Mouse (Mus musculus): ENCODE data around the gene E330021D16Rik. TPM values are rescaled to one million over a fixed set of nuclear protein-coding genes. Genes with fewer than 3 reads are reported as not detected.
"Not testable (repeated sequence)": the region's sequence is repeated elsewhere in the genome, so short reads cannot be mapped to it uniquely, and the experiment has no call there.

E330021D16Rik gene
- polyA plus RNA-seq, 1 experiment from 2014 or later: not detected

DNA sequence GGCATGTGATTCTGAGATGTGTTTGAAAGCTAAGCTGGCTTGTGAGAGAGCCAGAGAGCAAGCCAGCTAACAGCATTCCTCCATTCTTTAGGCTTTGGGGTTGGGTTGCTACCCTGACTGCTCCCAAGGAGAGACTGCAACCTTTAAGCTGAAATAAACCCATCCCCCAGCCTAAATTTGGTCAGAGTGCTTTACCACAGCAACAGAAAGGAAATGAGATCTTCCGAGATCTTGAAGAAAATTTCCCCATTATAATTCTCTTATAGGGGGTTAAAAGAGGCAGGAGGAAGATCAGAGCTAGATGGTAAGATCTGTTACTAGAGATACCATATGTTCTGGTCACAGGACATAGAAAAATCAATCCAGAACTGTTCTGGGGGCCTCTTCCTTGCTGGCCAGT is 34.6 kb upstream of the E330021D16Rik start:
- no peak overlapping the region for H3K9ac ChIP-seq (ENCODE audit: low read depth, low read length)
- no peak overlapping the region for H3K4me2 ChIP-seq (ENCODE audit: low read depth, low read length)
- no peak overlapping the region for H3K4me3 ChIP-seq (ENCODE audit: low read length)
- H3K36me3 ChIP-seq (ENCODE audit: control insufficient read depth, insufficient read depth, low read length): no peaks in the 10 kb centered on the region
- no peaks in the 10 kb centered on the region for H3K9me3 ChIP-seq (ENCODE audit: control insufficient read depth, low read length)
- no peaks in the 10 kb centered on the region for H3K4me1 ChIP-seq (ENCODE audit: control insufficient read depth, insufficient read depth, low read length)
- WGBS: 88% methylated on average over 1 of the region's 1 CpGs
- no peaks in the 10 kb centered on the region for H3K27me3 ChIP-seq (replicated peaks; ENCODE audit: control insufficient read depth, insufficient read depth, low read length)
- 0 out of 2 replicates have a peak overlapping the region, but pooled peaks have one; percentile 1 for H3K27ac ChIP-seq (ENCODE audit: low read length)
- no peak for ATAC-seq

GRCm38 (mm10) chr6:136449270-136449692 is 33.9 kb upstream of the E330021D16Rik start:
- Histone ChIP-seq H3K27me3 (replicated peaks; ENCODE audit: control insufficient read depth, insufficient read depth, low read length) (no peaks in the 10 kb centered on the region), H3K36me3 (ENCODE audit: control insufficient read depth, insufficient read depth, low read length) (no peaks in the 10 kb centered on the region), H3K9ac (ENCODE audit: low read depth, low read length) (no peak overlapping the region), H3K9me3 (ENCODE audit: control insufficient read depth, low read length) (no peaks in the 10 kb centered on the region), H3K4me3 (ENCODE audit: low read length) (no peak overlapping the region), H3K4me1 (ENCODE audit: control insufficient read depth, insufficient read depth, low read length) (no peaks in the 10 kb centered on the region), H3K4me2 (ENCODE audit: low read depth, low read length) (no peak overlapping the region), H3K27ac (ENCODE audit: low read length) (peak overlapping the region; percentile 38; the same call in 1 of the 2 replicates)
- WGBS: 63% methylated on average over 9 of the region's 9 CpGs
- peak; percentile 64 for ATAC-seq

- not testable (repeated sequence) for H3K36me3 ChIP-seq (ENCODE audit: control insufficient read depth, insufficient read depth, low read length); H3K4me3 ChIP-seq (ENCODE audit: low read length); H3K27me3 ChIP-seq (replicated peaks; ENCODE audit: control insufficient read depth, insufficient read depth, low read length); H3K4me2 ChIP-seq (ENCODE audit: low read depth, low read length); H3K9ac ChIP-seq (ENCODE audit: low read depth, low read length); H3K9me3 ChIP-seq (ENCODE audit: control insufficient read depth, low read length); H3K4me1 ChIP-seq (ENCODE audit: control insufficient read depth, insufficient read depth, low read length); H3K27ac ChIP-seq (ENCODE audit: low read length); ATAC-seq
- WGBS: 71% methylated on average over 2 of the region's 2 CpGs
Observed at GRCm38 (mm10) chr6:136439205-136439604, 23.8 kb upstream of the E330021D16Rik start.

DNA sequence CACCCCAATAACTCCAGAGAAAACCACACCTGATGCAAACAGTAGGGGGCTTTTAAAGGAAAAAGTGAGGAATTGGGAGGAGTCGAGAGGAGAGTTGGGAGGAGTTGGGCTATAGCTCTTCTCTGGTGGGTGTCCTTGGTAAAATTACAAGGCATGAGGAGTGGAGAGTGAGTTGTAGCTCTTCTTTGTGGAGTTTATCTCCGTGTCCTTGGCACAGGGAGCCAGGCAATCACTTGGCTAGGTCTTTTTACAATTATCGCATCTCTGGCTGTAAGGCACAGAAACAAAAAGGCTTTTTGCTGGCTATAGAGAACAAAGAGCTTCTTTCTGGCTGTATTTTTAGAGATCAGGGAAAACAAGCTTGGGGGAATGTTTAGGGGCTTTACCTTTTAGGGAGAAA is 20.8 kb upstream of the E330021D16Rik start:
- H3K4me3 ChIP-seq (ENCODE audit: low read length); ATAC-seq; H3K27ac ChIP-seq (ENCODE audit: low read length); H3K36me3 ChIP-seq (ENCODE audit: control insufficient read depth, insufficient read depth, low read length); H3K4me2 ChIP-seq (ENCODE audit: low read depth, low read length); H3K27me3 ChIP-seq (replicated peaks; ENCODE audit: control insufficient read depth, insufficient read depth, low read length); H3K9ac ChIP-seq (ENCODE audit: low read depth, low read length); H3K4me1 ChIP-seq (ENCODE audit: control insufficient read depth, insufficient read depth, low read length); H3K9me3 ChIP-seq (ENCODE audit: control insufficient read depth, low read length): not testable (repeated sequence)
- 87% methylated on average over 3 of the region's 3 CpGs for WGBS

GRCm38 (mm10) chr6:136433573-136433972 is 18.2 kb upstream of the E330021D16Rik start:
- Histone ChIP-seq H3K36me3 (ENCODE audit: control insufficient read depth, insufficient read depth, low read length) (no peaks in the 10 kb centered on the region), H3K4me1 (ENCODE audit: control insufficient read depth, insufficient read depth, low read length) (peaks cover 7% of the 10 kb centered on the region), H3K4me2 (ENCODE audit: low read depth, low read length) (no peak overlapping the region), H3K9ac (ENCODE audit: low read depth, low read length) (no peak overlapping the region), H3K4me3 (ENCODE audit: low read length) (no peak overlapping the region), H3K9me3 (ENCODE audit: control insufficient read depth, low read length) (no peaks in the 10 kb centered on the region), H3K27ac (ENCODE audit: low read length) (no peak overlapping the region), H3K27me3 (replicated peaks; ENCODE audit: control insufficient read depth, insufficient read depth, low read length) (no peaks in the 10 kb centered on the region)
- no peak for ATAC-seq
- 88% methylated on average over 6 of the region's 6 CpGs for WGBS

- H3K9ac ChIP-seq (ENCODE audit: low read depth, low read length): no peak overlapping the region
- no peaks in the 10 kb centered on the region for H3K27me3 ChIP-seq (replicated peaks; ENCODE audit: control insufficient read depth, insufficient read depth, low read length)
- H3K36me3 ChIP-seq (ENCODE audit: control insufficient read depth, insufficient read depth, low read length): no peaks in the 10 kb centered on the region
- no peak for ATAC-seq
- no peak overlapping the region for H3K27ac ChIP-seq (ENCODE audit: low read length)
- H3K4me2 ChIP-seq (ENCODE audit: low read depth, low read length): no peak overlapping the region
- 21% methylated on average over 7 of the region's 7 CpGs for WGBS
- H3K4me1 ChIP-seq (ENCODE audit: control insufficient read depth, insufficient read depth, low read length): peaks cover 11% of the 10 kb centered on the region
- no peak overlapping the region for H3K4me3 ChIP-seq (ENCODE audit: low read length)
- H3K9me3 ChIP-seq (ENCODE audit: control insufficient read depth, low read length): no peaks in the 10 kb centered on the region
Observed at GRCm38 (mm10) chr6:136431896-136432248, 16.5 kb upstream of the E330021D16Rik start.

DNA sequence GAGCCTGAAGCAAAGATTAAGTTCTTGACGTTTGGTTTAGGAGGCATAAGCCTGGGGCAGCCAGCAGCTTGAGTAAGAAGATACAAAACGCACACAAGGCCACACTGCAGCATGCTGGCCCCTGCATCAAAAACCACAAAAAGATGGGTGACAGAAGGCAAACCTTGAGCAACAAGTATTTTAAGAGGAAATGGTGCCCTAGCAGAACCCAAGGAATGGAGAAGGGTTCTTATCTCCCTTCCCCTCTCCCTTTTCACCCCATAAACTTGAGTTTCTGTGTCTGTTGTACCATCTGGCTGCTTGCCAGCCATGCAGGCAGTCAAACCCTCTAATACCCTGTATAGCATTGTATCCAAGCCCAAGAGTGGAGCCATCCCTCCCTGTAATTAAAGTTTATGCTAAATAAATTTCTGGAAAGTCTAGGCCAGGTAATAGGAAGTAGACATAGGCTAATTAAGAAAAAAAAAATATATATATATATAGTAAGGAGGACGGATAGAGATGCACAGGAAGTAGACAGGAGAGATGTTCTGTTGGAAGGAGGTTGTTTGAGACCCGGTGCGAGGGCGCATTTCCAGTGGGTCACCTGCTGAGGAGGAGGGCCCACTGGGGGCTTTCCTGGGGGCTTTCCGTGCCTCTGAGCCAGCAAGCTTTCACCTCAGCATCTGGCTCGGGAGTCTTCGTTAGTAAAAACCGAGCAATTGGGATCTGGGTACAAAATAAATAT is 16.0 kb upstream of the E330021D16Rik start:
- H3K27ac ChIP-seq (ENCODE audit: low read length): no peak overlapping the region
- peak; percentile 19; the same call in 1 of the 2 replicates for ATAC-seq
- H3K9ac ChIP-seq (ENCODE audit: low read depth, low read length): no peak overlapping the region
- no peaks in the 10 kb centered on the region for H3K36me3 ChIP-seq (ENCODE audit: control insufficient read depth, insufficient read depth, low read length)
- no peaks in the 10 kb centered on the region for H3K27me3 ChIP-seq (replicated peaks; ENCODE audit: control insufficient read depth, insufficient read depth, low read length)
- H3K4me1 ChIP-seq (ENCODE audit: control insufficient read depth, insufficient read depth, low read length): peaks cover 11% of the 10 kb centered on the region
- WGBS: 56% methylated on average over 10 of the region's 10 CpGs
- no peak overlapping the region for H3K4me2 ChIP-seq (ENCODE audit: low read depth, low read length)
- no peaks in the 10 kb centered on the region for H3K9me3 ChIP-seq (ENCODE audit: control insufficient read depth, low read length)
- H3K4me3 ChIP-seq (ENCODE audit: low read length): no peak overlapping the region

- 33% methylated on average over 4 of the region's 4 CpGs for WGBS
Observed at GRCm38 (mm10) chr6:136429441-136429840, 14.1 kb upstream of the E330021D16Rik start.

GRCm38 (mm10) chr6:136428412-136428811 is 13.0 kb upstream of the E330021D16Rik start:
- Histone ChIP-seq H3K27ac (ENCODE audit: low read length) (no peak overlapping the region), H3K4me1 (ENCODE audit: control insufficient read depth, insufficient read depth, low read length) (peaks cover 11% of the 10 kb centered on the region), H3K27me3 (replicated peaks; ENCODE audit: control insufficient read depth, insufficient read depth, low read length) (no peaks in the 10 kb centered on the region), H3K36me3 (ENCODE audit: control insufficient read depth, insufficient read depth, low read length) (no peaks in the 10 kb centered on the region), H3K4me3 (ENCODE audit: low read length) (no peak overlapping the region), H3K4me2 (ENCODE audit: low read depth, low read length) (no peak overlapping the region), H3K9ac (ENCODE audit: low read depth, low read length) (no peak overlapping the region), H3K9me3 (ENCODE audit: control insufficient read depth, low read length) (no peaks in the 10 kb centered on the region)
- ATAC-seq: no peak
- WGBS: 75% methylated on average over 5 of the region's 5 CpGs

More at GRCm38 (mm10) chr6:136429441-136429840, 14.1 kb upstream of the E330021D16Rik start:
- Histone ChIP-seq H3K4me3 (ENCODE audit: low read length) (no peak overlapping the region), H3K9ac (ENCODE audit: low read depth, low read length) (no peak overlapping the region), H3K36me3 (ENCODE audit: control insufficient read depth, insufficient read depth, low read length) (no peaks in the 10 kb centered on the region), H3K4me2 (ENCODE audit: low read depth, low read length) (no peak overlapping the region), H3K27ac (ENCODE audit: low read length) (peak overlapping the region; percentile 26; the same call in 1 of the 2 replicates), H3K4me1 (ENCODE audit: control insufficient read depth, insufficient read depth, low read length) (peaks cover 11% of the 10 kb centered on the region), H3K27me3 (replicated peaks; ENCODE audit: control insufficient read depth, insufficient read depth, low read length) (no peaks in the 10 kb centered on the region), H3K9me3 (ENCODE audit: control insufficient read depth, low read length) (no peaks in the 10 kb centered on the region)
- peak; percentile 86 for ATAC-seq

- H3K9ac ChIP-seq (ENCODE audit: low read depth, low read length): no peak overlapping the region
- no peak overlapping the region for H3K27ac ChIP-seq (ENCODE audit: low read length)
- no peaks in the 10 kb centered on the region for H3K9me3 ChIP-seq (ENCODE audit: control insufficient read depth, low read length)
- H3K4me3 ChIP-seq (ENCODE audit: low read length): no peak overlapping the region
- H3K36me3 ChIP-seq (ENCODE audit: control insufficient read depth, insufficient read depth, low read length): no peaks in the 10 kb centered on the region
- 70% methylated on average over 6 of the region's 6 CpGs for WGBS
- no peaks in the 10 kb centered on the region for H3K27me3 ChIP-seq (replicated peaks; ENCODE audit: control insufficient read depth, insufficient read depth, low read length)
- ATAC-seq: no peak
- H3K4me1 ChIP-seq (ENCODE audit: control insufficient read depth, insufficient read depth, low read length): peaks cover 11% of the 10 kb centered on the region
- no peak overlapping the region for H3K4me2 ChIP-seq (ENCODE audit: low read depth, low read length)
Observed at GRCm38 (mm10) chr6:136427240-136427639, 11.9 kb upstream of the E330021D16Rik start.

All from intestine, embryonic 16.5 days (tissue).